Mouse (Mus musculus) limb, embryonic 13.5 days (tissue): ENCODE data around the gene Fam71a. TPM values are rescaled to one million over a fixed set of nuclear protein-coding genes. Genes with fewer than 3 reads are reported as not detected.

Source experiments
- ATAC-seq: fragments of 200-750 bp; cut with Nextera tagmentation; 2 replicates; pipeline ENCODE4 v1.8.0; 2017; ENCODE audit warnings: low read depth, moderate number of reproducible peaks, moderate TSS enrichment; ENCODE audit not compliant: low FRiP score
- H3K27ac ChIP-seq: fragments of 300-500 bp; sonication (generic); 2 replicates; pipeline ENCODE4 v1.5.1; 2015; ENCODE audit warnings: inconsistent platforms, mild to moderate bottlenecking, moderate library complexity
- H3K27me3 ChIP-seq: fragments of 300-500 bp; sonication (generic); 2 replicates; pipeline ENCODE4 v1.6.1; 2015; ENCODE audit warnings: mild to moderate bottlenecking, inconsistent platforms
- H3K36me3 ChIP-seq: fragments of 300-500 bp; sonication (generic); 2 replicates; pipeline ENCODE4 v1.6.1; 2015; ENCODE audit warnings: inconsistent platforms, mild to moderate bottlenecking, moderate library complexity
- H3K4me1 ChIP-seq: fragments of 300-500 bp; sonication (generic); 2 replicates; pipeline ENCODE4 v1.6.1; 2015; ENCODE audit warnings: inconsistent platforms
- H3K4me2 ChIP-seq: fragments of 300-500 bp; sonication (generic); replicated peaks from 2 replicates; pipeline ENCODE4 v1.6.1; 2015; ENCODE audit warnings: inconsistent platforms, mild to moderate bottlenecking, moderate library complexity
- H3K4me3 ChIP-seq: fragments of 300-500 bp; sonication (generic); 2 replicates; pipeline ENCODE4 v1.5.1; 2015; ENCODE audit warnings: moderate library complexity, mild to moderate bottlenecking, inconsistent platforms
- H3K9ac ChIP-seq: fragments of 300-500 bp; sonication (generic); 2 replicates; pipeline ENCODE4 v1.6.1; 2015; ENCODE audit warnings: mild to moderate bottlenecking, inconsistent platforms
- H3K9me3 ChIP-seq: fragments of 300-500 bp; sonication (generic); 2 replicates; pipeline ENCODE4 v1.6.1; 2016; ENCODE audit warnings: inconsistent platforms
- WGBS: fragments of 180-500 bp; shearing (Covaris S2); methylation state at CpG from one replicate; pipeline ENCODE4 v1.1.7; 2015; 5-methylcytosine and 5-hydroxymethylcytosine counted together
- polyA plus RNA-seq: library from polyadenylated mRNA; unstranded; fragments of >200 nt; fragmentation: Nextera tagmentation; extraction: Ambion mirVana; gene quantifications from 2 replicates; pipeline ENCODE4 v1.2.1, GENCODE M21; 2015

The Fam71a gene
- polyA plus RNA-seq, 1 experiment from 2014 or later, result not detected

DNA sequence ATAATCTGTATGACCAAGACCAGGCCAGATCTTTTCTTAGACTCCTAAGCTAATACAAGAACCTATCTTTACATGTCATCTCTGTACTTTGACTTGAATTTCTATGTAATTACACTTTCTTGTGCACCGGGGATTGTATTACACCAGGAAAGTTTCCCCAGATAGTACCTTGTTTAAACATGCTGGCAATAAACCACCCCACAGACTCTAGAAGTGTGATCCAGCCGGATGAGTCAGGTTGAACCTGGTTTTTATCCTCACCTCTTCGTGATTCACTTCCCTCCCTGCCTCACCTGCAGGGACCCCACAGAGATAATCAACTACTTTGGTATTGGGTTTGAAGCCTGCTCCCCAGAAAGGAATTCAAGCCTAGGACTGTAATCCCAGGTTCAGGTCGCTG lies 29.2 kb downstream of the Fam71a start:
- H3K27ac ChIP-seq, result no peak overlapping the region
- 49% methylated on average over 4 of the region's 4 CpGs for WGBS
- ATAC-seq, result no peak
- H3K4me1 ChIP-seq, result no peaks in the 10 kb centered on the region
- no peak overlapping the region for H3K9ac ChIP-seq
- no peaks in the 10 kb centered on the region for H3K27me3 ChIP-seq
- no peak overlapping the region for H3K4me3 ChIP-seq
- H3K36me3 ChIP-seq, result no peaks in the 10 kb centered on the region
- H3K9me3 ChIP-seq, result no peaks in the 10 kb centered on the region
- no peak overlapping the region for H3K4me2 ChIP-seq

- Histone ChIP-seq H3K36me3 (no peaks in the 10 kb centered on the region), H3K27ac (no peak overlapping the region), H3K4me1 (no peaks in the 10 kb centered on the region), H3K4me3 (no peak overlapping the region), H3K27me3 (no peaks in the 10 kb centered on the region), H3K9ac (no peak overlapping the region), H3K9me3 (peaks cover 12% of the 10 kb centered on the region; the same call in 1 of the 2 replicates), H3K4me2 (no peak overlapping the region)
- WGBS, result 73% methylated on average over 5 of the region's 5 CpGs
- ATAC-seq, result no peak
These were observed 31.7 kb downstream of the Fam71a start for GRCm38 (mm10) chr1:191132934-191133333.

DNA sequence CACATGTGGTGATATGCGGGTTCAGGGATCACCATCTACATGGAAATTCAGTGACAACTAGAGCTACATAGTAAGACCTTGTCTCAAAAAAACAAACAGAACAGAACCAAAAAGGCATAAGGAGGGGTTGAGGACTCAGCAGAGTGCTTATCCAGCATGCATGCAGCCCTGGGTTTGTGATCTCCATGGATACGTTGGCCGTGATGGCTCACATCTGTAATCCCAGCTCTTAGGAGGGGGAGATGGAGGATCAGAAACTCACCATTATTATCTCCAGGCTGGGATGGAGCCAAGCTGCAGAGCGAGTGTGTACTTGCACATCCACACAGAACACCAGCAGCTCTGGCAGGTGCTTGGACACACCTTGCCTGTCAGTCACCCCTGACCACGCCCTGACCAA lies 32.4 kb downstream of the Fam71a start:
- Histone ChIP-seq H3K4me1 (no peaks in the 10 kb centered on the region), H3K9me3 (peaks cover 12% of the 10 kb centered on the region; the same call in 1 of the 2 replicates), H3K27me3 (no peaks in the 10 kb centered on the region), H3K4me3 (no peak overlapping the region), H3K4me2 (no peak overlapping the region), H3K9ac (no peak overlapping the region), H3K36me3 (no peaks in the 10 kb centered on the region), H3K27ac (no peak overlapping the region)
- ATAC-seq, result no peak
- WGBS, result 72% methylated on average over 5 of the region's 5 CpGs

DNA sequence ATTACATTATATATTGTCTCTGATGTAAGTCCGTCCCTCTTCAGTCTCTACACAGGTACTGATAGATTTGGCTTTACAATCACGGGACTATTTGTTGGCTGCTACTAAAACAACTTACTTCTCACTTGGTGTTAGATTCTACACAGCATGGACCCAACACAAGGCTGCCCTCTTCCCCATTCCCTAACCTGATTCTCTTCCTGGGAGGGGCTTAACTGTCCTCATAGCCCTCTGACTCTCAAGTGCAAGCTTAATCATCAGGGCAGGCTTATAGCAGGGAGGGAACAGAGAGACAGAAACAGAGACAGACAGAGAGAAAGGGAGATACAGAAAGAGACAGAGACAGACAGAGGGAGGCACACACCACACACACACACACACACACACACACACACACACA lies 32.9 kb downstream of the Fam71a start:
- Histone ChIP-seq H3K4me2 (no peak overlapping the region), H3K36me3 (no peaks in the 10 kb centered on the region), H3K27ac (no peak overlapping the region), H3K9me3 (peaks cover 12% of the 10 kb centered on the region; the same call in 1 of the 2 replicates), H3K4me3 (no peak overlapping the region), H3K9ac (no peak overlapping the region), H3K4me1 (no peaks in the 10 kb centered on the region), H3K27me3 (no peaks in the 10 kb centered on the region)
- 80% methylated on average over 2 of the region's 2 CpGs for WGBS
- no peak for ATAC-seq

DNA sequence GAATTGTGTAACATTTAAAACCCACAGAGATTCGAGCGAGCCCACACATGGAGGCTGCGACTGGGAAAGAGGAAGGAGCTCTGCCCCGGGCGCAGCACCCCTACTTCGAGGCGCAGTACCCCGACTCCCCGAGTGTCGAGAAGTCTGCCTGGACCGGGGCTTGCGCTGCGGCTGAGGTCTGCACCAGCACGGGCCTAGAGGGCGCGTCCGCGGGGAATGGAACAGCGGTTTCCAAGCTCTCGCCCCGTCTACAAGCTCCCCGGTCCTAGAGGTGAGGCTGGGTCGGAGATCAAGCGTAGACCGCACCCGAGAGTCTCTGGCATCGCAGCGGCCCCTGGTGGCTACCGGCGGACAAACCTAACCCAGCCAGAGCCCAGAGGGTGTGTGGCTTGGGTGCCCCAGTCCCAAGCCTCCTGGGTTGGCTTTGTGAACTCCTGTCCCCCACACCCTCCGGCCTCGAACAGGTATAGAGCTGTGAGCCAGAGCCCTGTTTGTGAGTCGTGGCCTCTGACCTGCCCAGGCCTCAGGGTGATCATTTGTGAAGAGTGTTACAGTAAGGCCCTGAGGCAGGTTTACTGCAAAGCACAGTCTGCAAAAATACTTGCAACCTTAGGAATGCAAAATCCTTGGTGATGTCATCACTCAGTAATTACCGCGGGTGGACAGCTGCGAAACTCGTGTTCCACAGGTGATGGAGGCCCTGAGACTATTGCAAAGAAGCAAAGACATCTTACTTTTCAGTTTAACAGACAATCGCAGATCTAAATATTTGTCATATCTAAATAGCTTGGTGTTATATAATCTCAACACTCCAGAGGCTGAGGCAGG lies 38.6 kb downstream of the Fam71a start:
- H3K9ac ChIP-seq, result peak overlapping the region; percentile 55; the same call in 1 of the 2 replicates
- H3K4me3 ChIP-seq, result peak overlapping the region; percentile 39
- H3K27ac ChIP-seq, result no peak overlapping the region
- peaks cover 12% of the 10 kb centered on the region; the same call in 1 of the 2 replicates for H3K9me3 ChIP-seq
- ATAC-seq, result peak; percentile 81
- WGBS, result 13% methylated on average over 38 of the region's 38 CpGs
- H3K36me3 ChIP-seq, result no peaks in the 10 kb centered on the region
- H3K27me3 ChIP-seq, result peaks cover 14% of the 10 kb centered on the region; the same call in 1 of the 2 replicates
- H3K4me1 ChIP-seq, result 0 out of 2 replicates have a peak, but pooled peaks cover 8% of the 10 kb centered on the region
- peak overlapping the region; percentile 68 for H3K4me2 ChIP-seq

- 71% methylated on average over 4 of the region's 4 CpGs for WGBS
- Histone ChIP-seq H3K4me2 (no peak overlapping the region), H3K27me3 (peaks cover 14% of the 10 kb centered on the region; the same call in 1 of the 2 replicates), H3K4me1 (0 out of 2 replicates have a peak, but pooled peaks cover 8% of the 10 kb centered on the region), H3K9ac (no peak overlapping the region), H3K4me3 (no peak overlapping the region), H3K36me3 (no peaks in the 10 kb centered on the region), H3K27ac (no peak overlapping the region), H3K9me3 (peaks cover 4% of the 10 kb centered on the region; the same call in 1 of the 2 replicates)
- ATAC-seq, result no peak
These were observed 40.3 kb downstream of the Fam71a start for GRCm38 (mm10) chr1:191124288-191124687.

DNA sequence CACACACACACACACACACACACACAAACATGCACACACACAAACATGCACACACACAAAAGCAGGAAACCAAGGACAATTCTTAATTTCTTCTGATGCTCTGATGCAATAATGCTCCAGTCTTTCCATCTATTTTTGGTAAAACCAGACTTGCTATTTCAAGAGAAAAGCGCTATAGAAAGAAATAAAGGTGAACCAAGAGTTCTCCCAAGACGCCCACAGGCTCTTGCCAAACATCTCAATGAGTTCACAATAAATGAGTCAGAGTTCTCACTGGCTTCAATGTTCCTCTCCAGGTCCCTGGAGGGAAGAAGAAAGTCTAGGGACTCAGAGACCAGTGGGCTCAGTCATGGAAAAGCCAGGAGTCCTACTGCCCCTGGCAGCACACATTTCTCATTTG lies 40.9 kb downstream of the Fam71a start:
- no peak overlapping the region for H3K4me2 ChIP-seq
- H3K4me3 ChIP-seq, result no peak overlapping the region
- H3K9me3 ChIP-seq, result no peaks in the 10 kb centered on the region
- peaks cover 14% of the 10 kb centered on the region; the same call in 1 of the 2 replicates for H3K27me3 ChIP-seq
- ATAC-seq, result no peak
- H3K36me3 ChIP-seq, result no peaks in the 10 kb centered on the region
- no peak overlapping the region for H3K27ac ChIP-seq
- H3K4me1 ChIP-seq, result 0 out of 2 replicates have a peak, but pooled peaks cover 8% of the 10 kb centered on the region
- 86% methylated on average over 2 of the region's 2 CpGs for WGBS
- no peak overlapping the region for H3K9ac ChIP-seq

DNA sequence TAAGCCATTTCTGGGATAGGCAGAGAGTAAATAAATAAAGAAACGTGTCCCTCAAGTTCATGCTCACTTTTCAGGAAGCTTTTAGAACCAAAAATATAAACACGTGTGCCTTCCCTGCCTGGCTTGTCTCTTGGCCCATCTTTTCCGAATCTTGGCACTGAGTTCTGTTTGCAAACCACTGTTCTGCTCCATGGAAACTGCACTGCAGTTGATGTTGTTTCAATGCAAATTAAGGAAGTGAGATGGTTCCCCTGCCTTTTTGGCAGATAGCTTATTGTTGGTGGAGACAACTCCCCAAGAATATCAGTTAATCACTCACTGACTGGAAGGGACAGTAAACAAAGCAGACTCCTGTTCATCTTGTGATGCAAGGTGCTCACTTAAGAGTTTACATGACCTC lies 41.9 kb downstream of the Fam71a start:
- peaks cover 14% of the 10 kb centered on the region; the same call in 1 of the 2 replicates for H3K27me3 ChIP-seq
- WGBS, result 78% methylated on average over 3 of the region's 3 CpGs
- no peaks in the 10 kb centered on the region for H3K36me3 ChIP-seq
- H3K27ac ChIP-seq, result no peak overlapping the region
- H3K4me3 ChIP-seq, result no peak overlapping the region
- H3K4me2 ChIP-seq, result no peak overlapping the region
- ATAC-seq, result no peak
- H3K4me1 ChIP-seq, result 0 out of 2 replicates have a peak, but pooled peaks cover 8% of the 10 kb centered on the region
- H3K9ac ChIP-seq, result no peak overlapping the region
- H3K9me3 ChIP-seq, result no peaks in the 10 kb centered on the region

DNA sequence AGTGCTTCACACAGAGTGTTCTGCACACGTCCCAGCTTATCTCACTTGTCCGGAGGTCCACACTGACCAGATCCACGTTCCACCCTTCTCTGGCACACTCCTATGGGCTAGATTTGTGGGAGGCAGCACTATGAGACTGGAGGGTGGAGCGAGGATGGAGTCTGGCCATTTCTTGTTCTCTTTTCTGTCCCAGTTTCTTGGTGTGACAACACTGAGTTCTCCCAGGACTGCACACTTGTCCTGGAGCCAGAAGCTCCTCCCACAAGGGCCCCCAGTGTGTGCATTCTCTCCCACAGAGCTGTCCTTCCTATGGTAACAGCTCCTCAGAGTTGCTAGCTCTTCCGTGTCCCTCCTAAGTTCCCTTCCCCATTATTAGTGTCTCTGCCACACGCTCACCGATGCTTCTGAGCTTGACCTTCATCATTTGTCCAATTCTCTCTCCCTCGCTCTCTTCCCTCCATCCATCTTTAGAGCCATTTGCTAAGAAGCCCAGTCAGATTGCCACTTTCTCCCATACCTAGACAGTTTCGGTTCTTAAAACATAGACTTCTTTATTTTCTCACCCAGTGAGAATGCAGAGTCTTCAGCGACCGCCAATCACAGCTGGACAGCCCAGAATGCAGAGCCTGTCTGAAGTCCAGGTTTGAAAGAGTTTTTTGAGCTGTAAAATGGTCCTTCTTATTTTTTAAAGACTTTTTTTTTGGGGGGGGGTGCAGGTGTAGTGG lies 48.9 kb downstream of the Fam71a start:
- H3K36me3 ChIP-seq, result no peaks in the 10 kb centered on the region
- WGBS, result 82% methylated on average over 11 of the region's 11 CpGs
- no peaks in the 10 kb centered on the region for H3K27me3 ChIP-seq

DNA sequence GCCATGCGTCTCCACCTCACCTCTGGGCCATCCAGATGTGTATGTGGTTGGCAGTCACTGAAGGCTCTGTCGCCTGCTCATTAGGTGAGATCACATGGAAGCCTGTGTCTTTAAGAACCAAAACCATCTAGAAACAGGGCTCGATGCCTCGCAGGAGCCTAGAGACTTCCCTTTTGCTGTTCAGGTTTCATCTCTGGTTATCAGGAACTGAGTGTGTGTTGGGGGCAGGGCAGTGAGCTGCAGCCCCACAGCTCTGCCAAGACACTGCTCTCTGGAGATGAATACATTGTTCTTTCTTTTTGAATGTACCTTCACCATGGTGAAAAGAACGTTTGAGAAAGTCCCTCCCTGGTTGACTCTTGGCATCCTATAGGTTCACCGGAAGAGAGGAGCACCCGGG lies 49.7 kb downstream of the Fam71a start:
- no peaks in the 10 kb centered on the region for H3K36me3 ChIP-seq
- WGBS, result 71% methylated on average over 7 of the region's 7 CpGs
- no peak overlapping the region for H3K9ac ChIP-seq
- H3K4me2 ChIP-seq, result no peak overlapping the region
- ATAC-seq, result no peak
- no peaks in the 10 kb centered on the region for H3K9me3 ChIP-seq
- no peak overlapping the region for H3K27ac ChIP-seq
- no peak overlapping the region for H3K4me3 ChIP-seq
- H3K4me1 ChIP-seq, result no peaks in the 10 kb centered on the region
- no peaks in the 10 kb centered on the region for H3K27me3 ChIP-seq

More for the DNA sequence above, 48.9 kb downstream of the Fam71a start:
- Histone ChIP-seq H3K4me2 (no peak overlapping the region), H3K9ac (no peak overlapping the region), H3K9me3 (no peaks in the 10 kb centered on the region), H3K27ac (no peak overlapping the region), H3K4me1 (no peaks in the 10 kb centered on the region), H3K4me3 (no peak overlapping the region)
- no peak for ATAC-seq
